Mouse (Mus musculus) WW6 (cell line): ENCODE data around the gene Sntb2.
"Not testable (repeated sequence)": the region's sequence is repeated elsewhere in the genome, so short reads cannot be mapped to it uniquely, and the experiment has no call there.

ENCODE experiments used
- DNase-seq: peaks from one replicate; pipeline ENCODE4 v3.0.0-alpha.2; 2013; ENCODE audit warnings: low read depth, low spot score

The Sntb2 gene

DNA sequence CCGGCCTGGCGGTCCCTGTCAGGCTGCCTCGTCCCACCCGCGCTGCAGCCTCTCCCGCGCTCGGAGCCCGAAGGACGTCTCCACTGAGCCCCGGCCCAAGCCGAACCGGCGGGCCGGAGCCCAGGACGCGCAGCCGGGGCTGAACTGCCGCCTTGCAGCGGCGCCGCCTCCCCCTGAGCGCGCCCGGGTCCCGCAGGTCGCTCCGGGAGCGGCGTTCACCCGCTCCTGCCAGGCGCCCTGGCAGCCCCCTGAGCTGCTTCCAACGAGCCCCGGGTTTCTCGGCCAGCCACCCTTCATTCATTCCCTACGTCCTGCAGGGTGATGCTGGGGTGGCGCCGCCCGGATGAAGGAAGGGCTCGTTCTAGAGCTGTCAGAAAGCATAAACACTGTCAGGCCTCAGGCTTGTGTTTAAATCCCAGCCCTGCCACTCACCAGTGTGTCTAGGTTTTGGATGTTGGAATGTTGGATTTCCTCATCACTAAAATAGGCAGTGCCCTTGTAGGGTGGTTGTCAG lies 96.1 kb downstream of the Sntb2 start:
- no peak for DNase-seq

DNA sequence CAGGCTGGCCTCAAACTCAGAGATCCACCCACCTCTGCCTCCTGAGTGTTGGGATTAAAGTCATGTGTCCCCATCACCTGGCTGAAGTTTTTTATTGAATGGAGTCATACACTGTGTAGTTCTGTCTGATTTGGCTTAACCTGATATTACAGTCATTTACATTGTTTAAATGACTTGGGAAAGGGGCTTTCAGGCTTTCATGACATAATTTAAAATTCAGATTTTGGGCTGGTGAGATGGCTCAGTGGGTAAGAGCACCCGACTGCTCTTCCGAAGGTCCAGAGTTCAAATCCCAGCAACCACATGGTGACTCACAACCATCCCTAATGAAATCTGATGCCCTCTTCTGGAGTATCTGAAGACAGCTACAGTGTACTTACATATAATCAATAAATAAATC lies 98.1 kb downstream of the Sntb2 start:
- not testable (repeated sequence) for DNase-seq

DNA sequence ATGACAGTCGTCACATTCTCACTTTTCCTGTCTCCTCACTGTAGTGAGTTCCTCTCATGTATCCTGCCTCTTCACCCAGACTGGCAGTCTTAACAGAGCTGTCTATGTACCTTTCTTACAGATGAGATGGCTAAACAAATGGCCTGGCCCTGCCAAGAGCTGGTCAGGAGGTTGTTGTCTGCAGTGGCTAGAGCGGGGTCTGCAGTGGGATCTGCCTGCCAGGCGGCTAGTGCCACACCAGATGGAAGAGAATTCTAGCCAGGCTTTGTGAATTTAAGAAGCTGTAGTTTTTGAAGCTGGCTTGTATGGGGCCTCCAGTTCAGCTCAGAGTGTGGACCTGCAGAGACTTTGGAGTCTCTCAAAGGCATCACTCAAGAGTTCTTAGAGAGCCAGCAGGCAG lies 100.1 kb downstream of the Sntb2 start:
- DNase-seq, result no peak

DNA sequence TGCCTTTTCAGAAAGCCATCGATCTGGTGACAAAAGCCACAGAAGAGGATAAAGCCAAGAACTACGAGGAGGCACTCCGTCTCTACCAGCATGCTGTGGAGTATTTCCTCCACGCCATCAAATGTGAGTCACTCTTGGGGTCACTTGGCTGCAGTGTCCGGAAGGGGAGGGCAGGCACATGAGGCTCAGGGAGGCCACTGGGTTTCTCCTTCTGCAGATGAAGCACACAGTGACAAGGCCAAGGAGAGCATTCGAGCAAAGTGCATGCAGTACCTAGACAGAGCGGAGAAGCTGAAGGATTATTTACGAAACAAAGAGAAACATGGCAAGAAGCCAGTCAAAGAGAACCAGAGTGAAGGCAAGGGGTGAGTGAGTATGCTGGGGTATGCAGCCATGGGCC lies 101.1 kb downstream of the Sntb2 start:
- DNase-seq, result no peak

DNA sequence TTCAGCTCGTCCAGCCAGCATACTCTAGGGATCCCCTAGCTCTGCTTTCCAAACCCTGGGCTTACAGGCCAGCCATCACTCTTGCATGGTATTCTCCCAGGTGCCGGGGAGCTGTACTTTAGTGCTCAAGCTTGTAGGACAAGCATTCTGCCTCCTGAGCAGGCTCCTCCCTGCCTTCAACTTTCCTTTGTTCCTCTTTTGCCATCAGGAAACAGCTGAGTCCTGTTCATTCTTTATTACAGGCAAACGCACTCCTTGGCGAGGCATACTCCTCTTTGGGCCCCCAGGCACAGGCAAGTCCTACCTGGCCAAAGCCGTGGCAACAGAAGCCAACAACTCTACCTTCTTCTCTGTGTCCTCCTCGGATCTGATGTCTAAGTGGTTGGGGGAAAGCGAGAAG lies 105.1 kb downstream of the Sntb2 start:
- DNase-seq, result no peak

DNA sequence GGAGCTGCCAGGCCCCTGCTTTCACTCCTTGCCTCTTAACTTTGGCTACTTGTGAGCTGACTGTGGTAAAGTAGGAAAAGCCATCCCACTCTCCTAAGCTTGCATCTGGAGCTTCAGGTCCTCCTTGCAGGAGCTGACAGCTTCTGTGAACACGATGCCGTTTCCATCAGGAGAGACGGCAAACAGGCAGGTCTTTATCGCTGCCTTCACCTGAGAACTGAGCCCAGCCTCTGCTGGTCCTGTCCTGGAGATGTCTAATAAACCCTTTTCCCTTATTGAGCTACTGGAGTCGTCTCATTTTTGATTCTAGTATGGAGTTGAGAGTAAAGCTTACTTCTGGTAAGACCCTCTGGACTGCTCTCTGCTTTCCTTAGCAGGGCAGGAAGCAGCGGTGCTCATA lies 109.9 kb downstream of the Sntb2 start:
- no peak for DNase-seq

DNA sequence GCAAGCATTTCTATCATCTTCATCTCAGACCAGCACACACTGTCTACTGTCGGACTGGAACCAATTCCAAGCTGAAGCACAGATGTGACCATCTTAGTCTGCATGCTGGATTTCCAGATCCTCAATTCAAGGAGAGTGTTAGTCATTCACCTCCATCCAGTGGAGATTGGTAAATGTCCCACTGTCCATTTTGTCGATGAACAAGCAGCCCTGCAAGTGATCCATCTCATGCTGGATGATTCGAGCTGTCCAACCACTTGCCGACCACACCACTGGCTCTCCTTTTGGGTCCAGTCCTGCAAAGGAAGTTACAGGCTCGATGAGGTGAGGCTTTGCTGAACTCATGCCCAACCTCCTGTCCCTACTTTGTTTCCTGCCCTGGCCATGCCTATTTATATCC lies 111.4 kb downstream of the Sntb2 start:
- DNase-seq, result no peak

DNA sequence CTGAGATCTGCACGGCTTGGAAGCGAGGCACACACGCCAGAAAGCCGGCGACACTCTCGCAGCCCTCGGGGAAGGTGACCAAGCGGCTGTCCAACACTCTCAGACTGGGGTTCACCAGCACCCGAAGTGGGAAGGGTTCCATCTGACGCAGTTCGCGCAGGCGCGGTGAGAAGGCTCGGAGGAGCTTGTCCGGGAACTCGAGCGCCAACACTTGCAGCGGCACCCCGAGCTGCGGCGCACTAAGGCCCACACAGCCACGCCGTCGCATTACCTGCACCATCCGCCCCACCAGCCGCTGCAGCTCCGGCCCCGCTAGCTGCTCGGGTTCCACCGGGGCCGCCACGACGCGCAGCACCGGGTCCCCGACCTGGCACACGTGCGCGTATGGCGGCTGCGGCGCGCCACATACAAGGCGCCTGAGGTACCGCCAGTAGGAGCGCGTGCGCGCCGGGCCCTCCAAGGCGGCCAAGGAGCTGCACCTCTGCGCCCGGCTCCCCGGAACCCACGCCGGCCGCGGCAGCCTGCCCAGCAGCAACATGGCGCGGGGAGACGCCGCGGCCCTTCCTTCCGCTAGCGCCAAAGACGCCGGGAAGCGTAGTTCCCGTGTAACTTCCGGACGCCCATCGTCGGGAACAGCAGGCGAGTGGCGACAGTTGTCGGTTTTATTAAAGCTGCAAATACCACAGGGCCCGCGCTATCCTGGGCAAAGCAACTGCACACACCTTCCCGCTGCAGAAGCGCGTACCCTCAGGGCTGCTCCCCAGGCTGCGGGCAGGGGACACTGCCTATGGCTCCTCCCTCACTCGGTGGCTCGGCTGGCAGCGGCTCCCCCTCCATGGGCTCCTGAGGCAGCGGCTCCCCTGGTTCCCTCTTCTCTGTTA lies 112.8 kb downstream of the Sntb2 start, which contains the start of gene Pdf:
Pdf (minus strand) TSS at position 554 of the 881 bp plus-strand sequence.
- peak; percentile 79 for DNase-seq

DNA sequence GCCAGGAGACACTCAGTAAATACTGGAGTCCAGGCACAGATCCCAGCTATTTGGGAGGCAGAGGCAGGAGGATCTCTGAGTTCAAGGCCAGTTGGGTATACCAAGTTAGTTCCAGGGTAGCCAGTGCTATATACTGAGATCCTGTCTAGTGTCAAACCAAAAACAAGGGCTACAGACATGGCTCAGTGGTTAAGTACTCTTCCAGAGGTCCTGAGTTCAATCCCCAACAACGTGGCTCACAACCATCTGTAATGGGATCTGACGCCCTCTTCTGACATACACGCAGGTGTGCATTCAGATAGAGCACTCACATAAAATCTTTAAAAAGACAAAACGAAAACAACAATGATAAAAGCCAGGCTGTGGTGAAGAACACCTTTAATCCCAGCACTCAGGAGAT lies 113.9 kb downstream of the Sntb2 start:
- DNase-seq, result no peak

DNA sequence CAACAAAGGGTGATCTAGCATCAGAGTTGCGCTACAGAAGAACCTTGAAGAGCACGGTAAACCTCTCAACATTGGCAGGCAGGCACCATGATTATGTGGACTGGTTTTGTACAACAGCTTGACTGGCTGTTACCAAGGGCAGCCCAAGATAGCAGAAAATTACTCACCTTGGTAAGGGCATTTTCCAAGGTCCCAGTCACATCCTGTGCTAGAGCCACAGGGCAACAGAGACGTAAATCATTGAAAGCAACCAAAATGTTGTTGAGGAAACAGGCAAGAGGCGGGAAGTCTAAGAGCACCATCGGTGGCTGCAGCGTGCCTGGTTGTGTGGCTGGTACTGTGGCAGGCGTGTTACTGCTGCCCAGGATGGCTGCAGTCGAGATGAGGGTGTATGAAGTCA lies 116.5 kb downstream of the Sntb2 start:
- no peak for DNase-seq

DNA sequence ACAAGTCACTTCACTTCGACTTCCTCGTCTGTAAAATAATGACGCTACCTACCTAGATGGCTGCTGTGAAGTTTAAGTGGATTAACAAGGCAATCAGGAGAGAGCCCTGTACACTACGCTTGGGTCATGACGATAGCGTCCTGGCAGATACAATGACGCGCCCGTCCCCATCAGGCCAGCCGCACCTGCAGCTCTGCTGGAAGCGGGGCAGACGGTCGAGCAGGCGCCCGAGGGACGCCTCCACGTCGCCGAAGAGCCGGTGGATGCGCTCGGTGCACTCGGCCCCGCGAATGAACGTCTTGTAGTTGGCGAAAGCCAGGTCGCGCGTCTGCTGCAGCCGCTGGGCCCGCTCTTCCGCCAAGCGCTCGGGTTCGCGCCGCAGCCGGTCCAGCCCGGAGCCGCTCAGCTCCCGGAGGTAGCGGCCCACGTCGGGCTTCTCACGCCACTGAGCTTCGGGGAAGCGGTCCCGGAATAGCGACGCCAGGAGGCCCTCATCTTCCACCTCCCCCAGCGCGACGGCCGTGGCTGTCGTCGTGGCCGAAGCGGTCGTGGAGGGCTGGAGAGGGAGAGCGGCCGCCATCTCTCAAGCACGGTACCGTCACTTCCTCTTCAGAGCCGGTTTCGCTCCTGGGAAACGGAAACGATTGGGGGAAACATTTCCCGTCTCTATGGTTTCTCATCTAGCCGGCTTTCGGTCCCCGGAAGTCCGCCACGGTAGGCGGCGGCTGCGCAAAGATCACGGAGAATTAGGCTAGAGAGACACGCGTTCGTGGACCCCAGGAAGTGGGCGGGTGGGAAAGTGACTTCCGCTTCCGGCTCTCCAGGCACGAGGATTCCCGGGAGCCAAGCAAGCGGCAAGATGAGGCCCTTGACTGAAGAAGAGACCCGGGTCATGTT lies 120.8 kb downstream of the Sntb2 start, which contains the start of the genes Cog8 and Nip7:
Cog8 (minus strand) TSS at position 614 of the 897 bp plus-strand sequence.
Nip7 (plus strand) TSS at position 802 of the 897 bp plus-strand sequence.
- peak; percentile 98 for DNase-seq

DNA sequence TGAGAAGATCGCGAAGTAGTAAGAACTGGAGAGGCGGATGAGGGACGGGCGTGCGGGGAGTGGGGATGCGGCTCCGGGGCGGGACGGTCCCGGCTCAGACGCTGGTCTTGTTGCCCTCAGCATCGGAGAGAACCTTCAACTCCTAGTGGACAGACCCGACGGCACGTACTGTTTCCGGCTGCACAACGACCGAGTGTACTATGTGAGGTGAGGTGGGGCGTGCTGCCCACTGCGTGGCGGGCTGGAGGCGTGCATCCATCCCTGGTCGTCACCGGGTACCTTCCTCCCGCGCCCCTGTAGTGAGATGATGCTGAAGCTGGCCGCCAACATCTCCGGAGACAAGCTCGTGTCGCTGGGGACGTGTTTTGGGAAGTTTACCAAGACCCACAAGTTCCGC lies 121.4 kb downstream of the Sntb2 start:
- DNase-seq, result no peak

DNA sequence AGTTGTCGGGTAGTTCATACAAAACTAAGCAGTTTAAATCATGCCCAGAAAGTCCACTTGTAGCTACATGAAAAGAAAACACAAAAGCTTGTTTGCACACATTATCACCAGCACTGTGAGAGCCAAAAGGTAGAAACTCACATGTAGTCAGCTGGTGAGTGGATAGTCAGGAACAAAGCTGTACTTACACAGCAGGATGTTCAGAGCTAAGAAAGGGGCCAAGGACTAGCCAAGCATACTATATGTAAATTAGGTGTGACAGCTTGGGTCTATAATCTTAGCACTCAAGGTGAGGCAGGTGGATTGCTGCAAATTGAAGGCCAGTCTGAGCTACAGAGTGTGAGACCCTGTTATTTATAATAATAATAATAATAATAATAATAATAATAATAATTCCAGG lies 127.1 kb downstream of the Sntb2 start:
- DNase-seq, result no peak

DNA sequence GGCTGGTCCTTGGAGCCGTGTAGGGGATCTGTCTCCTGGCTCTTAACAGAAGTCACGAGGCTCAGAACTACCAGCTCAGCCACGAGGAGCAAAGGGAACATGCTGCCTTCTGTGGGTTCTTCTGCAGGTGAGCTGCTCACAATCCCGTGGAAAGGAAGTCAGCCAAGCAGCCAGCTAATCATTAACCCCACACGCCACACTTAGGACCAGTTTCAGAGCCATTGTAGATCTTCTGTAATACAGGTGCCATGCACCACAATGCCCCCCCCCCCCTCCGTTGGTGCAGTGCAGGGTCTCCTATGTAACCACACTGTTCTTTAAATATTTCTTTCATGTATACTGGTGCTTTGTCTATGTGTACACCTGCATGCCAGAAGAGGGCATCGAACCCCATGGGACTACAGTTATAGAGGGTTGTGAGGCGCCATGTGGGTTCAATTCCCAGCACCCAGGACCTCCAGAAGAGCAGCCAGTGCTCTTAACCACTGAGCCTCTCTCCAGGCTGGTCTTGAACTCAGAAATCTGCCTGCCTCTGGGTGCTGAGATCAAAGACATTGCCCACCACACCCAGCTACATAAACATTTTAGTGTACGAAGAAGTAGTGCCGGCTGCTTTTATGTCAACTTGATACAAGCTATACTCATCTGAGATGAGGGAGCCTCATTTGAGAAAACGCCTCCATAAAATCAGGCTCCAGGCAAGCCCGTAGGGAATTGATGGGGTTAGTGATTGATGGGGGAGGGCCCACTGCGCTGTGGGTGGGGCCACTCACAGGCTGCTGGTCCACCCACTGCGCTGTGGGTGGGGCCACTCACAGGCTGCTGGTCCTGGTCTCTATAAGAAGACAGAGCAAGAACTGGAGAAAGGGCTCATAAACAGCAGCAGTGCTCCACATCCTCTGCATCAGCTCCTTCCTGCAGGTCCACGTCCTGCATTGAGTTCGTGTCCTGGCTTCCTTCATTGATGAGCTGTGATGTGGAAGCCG lies 130.3 kb downstream of the Sntb2 start, which contains the start of gene Tmed6:
Tmed6 (minus strand) TSS at position 134 of the 986 bp plus-strand sequence.
- peak; percentile 64 for DNase-seq
